Mouse (Mus musculus): ENCODE measurements around the gene Actl10. TPM values are rescaled to one million over a fixed set of nuclear protein-coding genes. Genes with fewer than 3 reads are reported as not detected.

Gene Actl10
- polyA plus RNA-seq, 1 experiment from 2014 or later, result not detected

- 83% methylated on average over 4 of the region's 4 CpGs for WGBS
- H3K4me2 ChIP-seq (replicated peaks; ENCODE audit: low read depth, low read length), result no peak overlapping the region
- no peak for ATAC-seq
Observed at GRCm38 (mm10) chr2:154571266-154571665, 19.7 kb downstream of the Actl10 start.

GRCm38 (mm10) chr2:154571976-154572375 is 20.4 kb downstream of the Actl10 start:
- 57% methylated on average over 8 of the region's 8 CpGs for WGBS
- no peak for ATAC-seq

More at GRCm38 (mm10) chr2:154571266-154571665, 19.7 kb downstream of the Actl10 start:
- Histone ChIP-seq H3K4me1 (ENCODE audit: insufficient read depth, low read depth, low read length) (peaks cover 9% of the 10 kb centered on the region), H3K27me3 (replicated peaks; ENCODE audit: insufficient read depth, low read length) (no peaks in the 10 kb centered on the region), H3K36me3 (ENCODE audit: insufficient read depth, low read length) (no peaks in the 10 kb centered on the region), H3K4me3 (ENCODE audit: low read depth, low read length) (no peak overlapping the region), H3K9ac (replicated peaks; ENCODE audit: low read depth) (no peak overlapping the region), H3K9me3 (ENCODE audit: low read length) (no peaks in the 10 kb centered on the region), H3K27ac (ENCODE audit: low read length) (no peak overlapping the region)
- no peak for DNase-seq (ENCODE audit: low spot score)
- TF ChIP-seq EP300 (IDR thresholded peaks at IDR 0.05), result no peak
- no peak for TF ChIP-seq CTCF (IDR thresholded peaks at IDR 0.05)

DNA sequence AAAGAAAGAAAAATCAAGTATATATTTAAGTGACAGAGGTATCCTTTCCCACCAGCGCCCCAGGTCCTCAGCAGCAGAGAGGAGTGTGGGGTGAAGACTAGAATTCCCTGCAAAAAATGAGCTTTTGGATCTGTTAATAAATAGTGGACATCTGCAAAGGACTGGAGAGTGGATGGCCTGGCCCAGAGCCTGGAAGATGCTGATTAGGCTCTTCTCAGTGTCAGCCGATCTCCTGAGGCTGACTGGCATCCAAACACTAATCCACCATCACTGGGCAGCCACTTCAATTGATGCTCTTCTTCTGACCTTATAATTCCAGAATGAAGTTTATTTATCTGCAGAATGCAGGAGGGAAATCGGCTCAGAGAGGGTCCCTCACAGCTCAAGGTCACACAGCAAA is 21.4 kb downstream of the Actl10 start:
- peaks cover 6% of the 10 kb centered on the region for H3K4me1 ChIP-seq (ENCODE audit: insufficient read depth, low read depth, low read length)
- H3K4me3 ChIP-seq (ENCODE audit: low read depth, low read length), result no peak overlapping the region
- H3K27ac ChIP-seq (ENCODE audit: low read length), result no peak overlapping the region
- TF ChIP-seq EP300 (IDR thresholded peaks at IDR 0.05), result no peak
- TF ChIP-seq CTCF (IDR thresholded peaks at IDR 0.05), result no peak
- H3K36me3 ChIP-seq (ENCODE audit: insufficient read depth, low read length), result no peaks in the 10 kb centered on the region
- 60% methylated on average over 3 of the region's 3 CpGs for WGBS
- no peak for DNase-seq (ENCODE audit: low spot score)
- no peak for ATAC-seq
- H3K27me3 ChIP-seq (replicated peaks; ENCODE audit: insufficient read depth, low read length), result no peaks in the 10 kb centered on the region
- no peaks in the 10 kb centered on the region for H3K9me3 ChIP-seq (ENCODE audit: low read length)
- H3K9ac ChIP-seq (replicated peaks; ENCODE audit: low read depth), result no peak overlapping the region
- no peak overlapping the region for H3K4me2 ChIP-seq (replicated peaks; ENCODE audit: low read depth, low read length)

More at GRCm38 (mm10) chr2:154571976-154572375, 20.4 kb downstream of the Actl10 start:
- Histone ChIP-seq H3K9ac (replicated peaks; ENCODE audit: low read depth) (no peak overlapping the region), H3K4me1 (ENCODE audit: insufficient read depth, low read depth, low read length) (peaks cover 9% of the 10 kb centered on the region), H3K4me2 (replicated peaks; ENCODE audit: low read depth, low read length) (no peak overlapping the region), H3K27me3 (replicated peaks; ENCODE audit: insufficient read depth, low read length) (no peaks in the 10 kb centered on the region), H3K4me3 (ENCODE audit: low read depth, low read length) (no peak overlapping the region), H3K9me3 (ENCODE audit: low read length) (no peaks in the 10 kb centered on the region), H3K36me3 (ENCODE audit: insufficient read depth, low read length) (no peaks in the 10 kb centered on the region), H3K27ac (ENCODE audit: low read length) (no peak overlapping the region)
- no peak for DNase-seq (ENCODE audit: low spot score)
- TF ChIP-seq CTCF (IDR thresholded peaks at IDR 0.05) (no peak), EP300 (IDR thresholded peaks at IDR 0.05) (no peak)

DNA sequence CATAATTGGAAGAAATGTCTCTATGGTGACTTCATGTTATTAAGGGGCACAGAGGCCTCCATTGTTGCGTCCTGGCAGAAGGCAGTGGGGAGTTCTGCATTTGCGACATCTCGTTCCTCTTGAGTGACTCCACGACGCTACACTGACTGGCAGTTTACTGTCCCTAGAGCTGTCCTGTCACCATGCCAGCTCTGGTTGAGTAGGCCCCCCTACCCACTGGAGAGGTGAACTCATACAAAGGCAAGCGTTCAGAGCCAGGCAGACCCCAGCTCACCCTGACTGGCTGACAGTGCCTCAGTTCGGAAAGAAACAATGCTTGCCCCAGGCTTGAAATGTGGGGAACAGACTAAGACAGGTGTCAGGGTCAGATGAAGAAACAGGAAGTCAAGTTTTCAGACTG is 22.7 kb downstream of the Actl10 start:
- no peak overlapping the region for H3K4me3 ChIP-seq (ENCODE audit: low read depth, low read length)
- H3K27ac ChIP-seq (ENCODE audit: low read length), result no peak overlapping the region
- WGBS, result 70% methylated on average over 7 of the region's 7 CpGs
- H3K4me1 ChIP-seq (ENCODE audit: insufficient read depth, low read depth, low read length), result no peaks in the 10 kb centered on the region
- H3K9ac ChIP-seq (replicated peaks; ENCODE audit: low read depth), result no peak overlapping the region
- H3K4me2 ChIP-seq (replicated peaks; ENCODE audit: low read depth, low read length), result no peak overlapping the region
- DNase-seq (ENCODE audit: low spot score) (no peak), ATAC-seq (no peak)
- no peak for TF ChIP-seq EP300 (IDR thresholded peaks at IDR 0.05)
- TF ChIP-seq CTCF (IDR thresholded peaks at IDR 0.05), result no peak
- H3K36me3 ChIP-seq (ENCODE audit: insufficient read depth, low read length), result no peaks in the 10 kb centered on the region
- H3K9me3 ChIP-seq (ENCODE audit: low read length), result no peaks in the 10 kb centered on the region
- H3K27me3 ChIP-seq (replicated peaks; ENCODE audit: insufficient read depth, low read length), result no peaks in the 10 kb centered on the region

GRCm38 (mm10) chr2:154576876-154577743 is 25.5 kb downstream of the Actl10 start:
- Histone ChIP-seq H3K4me2 (replicated peaks; ENCODE audit: low read depth, low read length) (no peak overlapping the region), H3K4me3 (ENCODE audit: low read depth, low read length) (no peak overlapping the region), H3K36me3 (ENCODE audit: insufficient read depth, low read length) (no peaks in the 10 kb centered on the region), H3K9ac (replicated peaks; ENCODE audit: low read depth) (no peak overlapping the region), H3K4me1 (ENCODE audit: insufficient read depth, low read depth, low read length) (no peaks in the 10 kb centered on the region), H3K27me3 (replicated peaks; ENCODE audit: insufficient read depth, low read length) (no peaks in the 10 kb centered on the region), H3K9me3 (ENCODE audit: low read length) (no peaks in the 10 kb centered on the region), H3K27ac (ENCODE audit: low read length) (no peak overlapping the region)
- no peak for ATAC-seq
- DNase-seq (ENCODE audit: low spot score), result no peak
- 56% methylated on average over 12 of the region's 12 CpGs for whole genome bisulfite sequencing
- no peak for TF ChIP-seq CTCF (IDR thresholded peaks at IDR 0.05)
- no peak for TF ChIP-seq EP300 (IDR thresholded peaks at IDR 0.05)

DNA sequence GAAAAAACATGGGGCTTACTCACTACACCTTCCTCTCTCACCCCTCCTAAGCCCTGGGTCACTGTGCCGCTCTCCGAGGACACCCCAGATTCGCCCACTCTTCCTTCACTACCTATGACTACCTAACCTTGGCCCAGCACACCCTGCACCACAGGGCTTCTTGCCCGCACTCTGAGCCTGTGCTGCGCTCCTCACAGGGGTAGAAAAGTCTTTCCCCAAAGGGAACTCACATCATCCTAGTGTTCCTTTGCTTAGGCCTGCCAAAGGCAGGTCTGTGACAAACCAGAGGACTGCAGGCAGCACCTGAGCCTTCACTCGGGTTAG is 26.1 kb downstream of the Actl10 start:
- ATAC-seq (no peak), DNase-seq (ENCODE audit: low spot score) (no peak)
- no peaks in the 10 kb centered on the region for H3K9me3 ChIP-seq (ENCODE audit: low read length)
- H3K36me3 ChIP-seq (ENCODE audit: insufficient read depth, low read length), result no peaks in the 10 kb centered on the region
- H3K27me3 ChIP-seq (replicated peaks; ENCODE audit: insufficient read depth, low read length), result no peaks in the 10 kb centered on the region
- 86% methylated on average over 6 of the region's 6 CpGs for WGBS
- H3K4me3 ChIP-seq (ENCODE audit: low read depth, low read length), result no peak overlapping the region
- H3K4me2 ChIP-seq (replicated peaks; ENCODE audit: low read depth, low read length), result no peak overlapping the region
- no peak overlapping the region for H3K27ac ChIP-seq (ENCODE audit: low read length)
- no peak overlapping the region for H3K9ac ChIP-seq (replicated peaks; ENCODE audit: low read depth)
- TF ChIP-seq CTCF (IDR thresholded peaks at IDR 0.05) (no peak), EP300 (IDR thresholded peaks at IDR 0.05) (no peak)
- H3K4me1 ChIP-seq (ENCODE audit: insufficient read depth, low read depth, low read length), result no peaks in the 10 kb centered on the region
